Mouse (Mus musculus) embryonic facial prominence, embryonic 12.5 days (tissue): ENCODE data around the gene Habp2. TPM values are rescaled to one million over a fixed set of nuclear protein-coding genes. Genes with fewer than 3 reads are reported as not detected.

ENCODE experiments used
- ATAC-seq: fragments of 200-750 bp; cut with Nextera tagmentation; 2 replicates; pipeline ENCODE4 v1.8.0; 2017; ENCODE audit not compliant: insufficient number of reproducible peaks, insufficient read depth, low FRiP score, low TSS enrichment
- H3K27ac ChIP-seq: fragments of 300-500 bp; sonication (generic); 2 replicates; pipeline ENCODE4 v1.5.1; 2016; ENCODE audit warnings: mild to moderate bottlenecking
- H3K27me3 ChIP-seq: fragments of 300-500 bp; sonication (generic); 2 replicates; pipeline ENCODE4 v1.6.1; 2016; ENCODE audit warnings: mild to moderate bottlenecking, moderate library complexity
- H3K36me3 ChIP-seq: fragments of 300-500 bp; sonication (generic); 2 replicates; pipeline ENCODE4 v1.6.1; 2016; ENCODE audit warnings: mild to moderate bottlenecking
- H3K4me1 ChIP-seq: fragments of 300-500 bp; sonication (generic); 2 replicates; pipeline ENCODE4 v1.6.1; 2016
- H3K4me2 ChIP-seq: fragments of 300-500 bp; sonication (generic); replicated peaks from 2 replicates; pipeline ENCODE4 v1.6.1; 2016; ENCODE audit warnings: mild to moderate bottlenecking, moderate library complexity
- H3K4me3 ChIP-seq: fragments of 300-500 bp; sonication (generic); 2 replicates; pipeline ENCODE4 v1.5.1; 2016; ENCODE audit warnings: mild to moderate bottlenecking
- H3K9ac ChIP-seq: fragments of 300-500 bp; sonication (generic); 2 replicates; pipeline ENCODE4 v1.6.1; 2016; ENCODE audit warnings: mild to moderate bottlenecking, moderate library complexity
- H3K9me3 ChIP-seq: fragments of 300-500 bp; sonication (generic); 2 replicates; pipeline ENCODE4 v1.6.1; 2016; ENCODE audit warnings: mild to moderate bottlenecking, moderate library complexity
- WGBS: fragments of 180-500 bp; shearing (Covaris S2); methylation state at CpG from one replicate; pipeline ENCODE4 v1.1.7; 2016; 5-methylcytosine and 5-hydroxymethylcytosine counted together
- polyA plus RNA-seq: library from polyadenylated mRNA; unstranded; fragments of >200 nt; fragmentation: Nextera tagmentation; extraction: Ambion mirVana; gene quantifications from 2 replicates; pipeline ENCODE4 v1.2.1, GENCODE M21; 2016

The Habp2 gene
- polyA plus RNA-seq, 1 experiment from 2014 or later: not detected

DNA sequence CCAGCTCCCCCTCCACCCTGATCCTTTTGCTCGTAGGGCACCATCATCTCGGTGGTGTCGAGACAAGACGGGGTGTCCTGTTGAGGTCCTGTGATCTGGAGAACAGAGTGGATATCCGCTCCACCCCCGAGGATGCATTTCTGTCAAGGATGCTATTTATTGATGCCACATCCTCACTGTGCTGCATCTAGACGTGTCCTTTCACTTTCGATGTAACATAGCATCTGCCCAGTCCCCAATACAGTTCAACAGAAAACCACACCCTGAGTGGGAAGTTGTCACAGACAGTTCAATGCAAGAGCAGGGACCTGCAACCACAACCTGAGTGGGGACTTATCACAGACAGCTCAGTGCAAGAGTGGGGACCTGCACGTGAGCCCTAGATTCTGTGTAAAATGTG is 9.7 kb downstream of the Habp2 start:
- no peaks in the 10 kb centered on the region for H3K36me3 ChIP-seq
- WGBS: 79% methylated on average over 9 of the region's 9 CpGs
- H3K4me1 ChIP-seq: peaks cover 7% of the 10 kb centered on the region
- H3K4me3 ChIP-seq: no peak overlapping the region
- no peaks in the 10 kb centered on the region for H3K9me3 ChIP-seq
- H3K27ac ChIP-seq: no peak overlapping the region
- 0 out of 2 replicates have a peak, but pooled peaks cover 4% of the 10 kb centered on the region for H3K27me3 ChIP-seq
- ATAC-seq: no peak
- no peak overlapping the region for H3K4me2 ChIP-seq
- H3K9ac ChIP-seq: no peak overlapping the region

DNA sequence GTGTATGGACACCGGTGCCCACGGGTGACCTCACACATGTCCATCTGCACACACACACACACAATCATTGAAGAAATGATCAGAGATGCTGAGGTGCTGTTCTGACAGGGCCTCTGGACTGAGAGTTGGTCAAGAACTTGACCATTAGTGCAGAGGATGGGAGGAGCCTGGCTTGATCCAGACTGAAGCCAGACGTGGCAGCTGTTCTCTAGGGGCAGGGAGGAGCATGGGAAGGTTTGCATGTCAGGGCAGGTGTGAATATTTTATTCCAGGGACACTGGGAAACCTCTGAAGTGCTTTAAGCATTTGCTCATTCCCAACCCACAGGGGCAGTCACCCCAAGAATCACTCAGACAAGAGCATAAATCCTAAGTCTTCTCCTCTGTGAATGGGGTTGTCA is 10.3 kb downstream of the Habp2 start:
- peaks cover 4% of the 10 kb centered on the region for H3K4me1 ChIP-seq
- H3K9me3 ChIP-seq: no peaks in the 10 kb centered on the region
- WGBS: 62% methylated on average over 3 of the region's 3 CpGs
- no peaks in the 10 kb centered on the region for H3K36me3 ChIP-seq
- H3K4me3 ChIP-seq: no peak overlapping the region
- H3K27ac ChIP-seq: no peak overlapping the region
- no peak overlapping the region for H3K4me2 ChIP-seq
- ATAC-seq: no peak
- H3K9ac ChIP-seq: no peak overlapping the region
- 0 out of 2 replicates have a peak, but pooled peaks cover 4% of the 10 kb centered on the region for H3K27me3 ChIP-seq

DNA sequence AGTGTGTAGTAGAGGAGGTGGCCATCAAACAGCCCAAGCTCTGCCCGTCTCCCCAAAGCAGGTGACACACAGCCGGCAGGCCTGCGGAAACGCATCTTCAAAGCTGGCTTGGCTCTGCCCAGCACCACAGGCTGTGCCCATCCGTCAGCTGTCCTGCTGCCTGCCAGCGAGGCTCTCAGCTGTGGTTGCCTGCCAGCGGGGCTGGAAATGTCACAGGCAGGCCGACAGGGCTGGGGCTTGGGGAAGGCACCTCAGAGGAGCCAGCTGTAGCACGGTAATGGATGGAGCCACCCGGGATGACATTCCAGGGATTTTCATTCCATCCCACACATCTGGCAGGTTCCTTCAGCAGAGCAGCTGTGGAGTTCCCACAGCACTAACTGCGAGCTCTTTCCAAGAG is 13.9 kb downstream of the Habp2 start:
- ATAC-seq: no peak
- Histone ChIP-seq H3K4me2 (no peak overlapping the region), H3K27me3 (0 out of 2 replicates have a peak, but pooled peaks cover 3% of the 10 kb centered on the region), H3K9ac (no peak overlapping the region), H3K4me1 (no peaks in the 10 kb centered on the region), H3K27ac (no peak overlapping the region), H3K9me3 (no peaks in the 10 kb centered on the region), H3K4me3 (no peak overlapping the region), H3K36me3 (no peaks in the 10 kb centered on the region)
- 73% methylated on average over 11 of the region's 11 CpGs for WGBS

DNA sequence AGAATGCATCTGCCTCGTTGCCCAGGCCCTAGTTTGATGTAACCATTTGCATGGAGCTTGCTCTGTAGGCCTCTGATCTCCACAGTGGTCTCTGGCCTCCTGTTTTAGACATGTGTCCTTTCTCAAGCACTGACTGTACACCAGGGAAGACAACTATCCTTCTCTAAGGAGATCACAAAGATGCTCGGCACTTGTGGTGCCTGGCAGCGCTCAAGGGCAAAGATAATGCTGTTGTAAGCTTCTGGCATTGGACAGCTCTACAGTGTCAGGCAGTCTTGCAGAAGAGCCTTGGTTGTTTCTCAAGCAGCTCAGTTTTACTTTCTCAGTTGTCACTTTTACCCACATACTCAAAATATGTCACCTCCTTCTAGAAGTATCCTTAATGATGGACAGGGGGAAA is 29.6 kb downstream of the Habp2 start:
- 73% methylated on average over 3 of the region's 3 CpGs for WGBS
- Histone ChIP-seq H3K9ac (no peak overlapping the region), H3K27me3 (no peaks in the 10 kb centered on the region), H3K4me1 (peaks cover 14% of the 10 kb centered on the region; the same call in 1 of the 2 replicates), H3K9me3 (no peaks in the 10 kb centered on the region), H3K27ac (no peak overlapping the region), H3K36me3 (no peaks in the 10 kb centered on the region), H3K4me3 (no peak overlapping the region), H3K4me2 (no peak overlapping the region)
- ATAC-seq: no peak

- H3K27ac ChIP-seq: no peak overlapping the region
- no peaks in the 10 kb centered on the region for H3K36me3 ChIP-seq
- no peak overlapping the region for H3K4me3 ChIP-seq
- H3K4me2 ChIP-seq: no peak overlapping the region
- peaks cover 17% of the 10 kb centered on the region; the same call in 1 of the 2 replicates for H3K4me1 ChIP-seq
- no peak overlapping the region for H3K9ac ChIP-seq
- H3K9me3 ChIP-seq: no peaks in the 10 kb centered on the region
- 91% methylated on average over 7 of the region's 7 CpGs for WGBS
- no peaks in the 10 kb centered on the region for H3K27me3 ChIP-seq
- no peak for ATAC-seq
Observed at GRCm38 (mm10) chr19:56319219-56319618, 32.3 kb downstream of the Habp2 start.

GRCm38 (mm10) chr19:56319629-56320028 is 32.7 kb downstream of the Habp2 start:
- H3K36me3 ChIP-seq: no peaks in the 10 kb centered on the region
- H3K4me2 ChIP-seq: no peak overlapping the region; the same call in 1 of the 2 replicates
- WGBS: 87% methylated on average over 6 of the region's 6 CpGs
- no peak for ATAC-seq
- no peak overlapping the region for H3K27ac ChIP-seq
- H3K4me3 ChIP-seq: no peak overlapping the region
- no peaks in the 10 kb centered on the region for H3K27me3 ChIP-seq
- H3K9ac ChIP-seq: no peak overlapping the region
- peaks cover 17% of the 10 kb centered on the region; the same call in 1 of the 2 replicates for H3K4me1 ChIP-seq
- no peaks in the 10 kb centered on the region for H3K9me3 ChIP-seq

- peak overlapping the region; percentile 46; the same call in 1 of the 2 replicates for H3K27ac ChIP-seq
Observed at GRCm38 (mm10) chr19:56320186-56320860, 33.4 kb downstream of the Habp2 start.

GRCm38 (mm10) chr19:56321303-56321920 is 34.5 kb downstream of the Habp2 start:
- Histone ChIP-seq H3K27ac (no peak overlapping the region), H3K9me3 (no peaks in the 10 kb centered on the region), H3K27me3 (no peaks in the 10 kb centered on the region), H3K9ac (no peak overlapping the region), H3K4me3 (no peak overlapping the region), H3K4me1 (peaks cover 24% of the 10 kb centered on the region; the same call in 1 of the 2 replicates), H3K36me3 (no peaks in the 10 kb centered on the region), H3K4me2 (no peak overlapping the region)
- WGBS: 61% methylated on average over 12 of the region's 12 CpGs
- no peak for ATAC-seq

More at GRCm38 (mm10) chr19:56320186-56320860, 33.4 kb downstream of the Habp2 start:
- H3K36me3 ChIP-seq: no peaks in the 10 kb centered on the region
- H3K4me2 ChIP-seq: peak overlapping the region; percentile 37
- H3K9me3 ChIP-seq: no peaks in the 10 kb centered on the region
- WGBS: 13% methylated on average over 26 of the region's 26 CpGs
- no peaks in the 10 kb centered on the region for H3K27me3 ChIP-seq
- H3K4me3 ChIP-seq: no peak overlapping the region
- ATAC-seq: no peak; the same call in 1 of the 2 replicates
- peaks cover 19% of the 10 kb centered on the region; the same call in 1 of the 2 replicates for H3K4me1 ChIP-seq
- 0 out of 2 replicates have a peak overlapping the region, but pooled peaks have one; percentile 36 for H3K9ac ChIP-seq

DNA sequence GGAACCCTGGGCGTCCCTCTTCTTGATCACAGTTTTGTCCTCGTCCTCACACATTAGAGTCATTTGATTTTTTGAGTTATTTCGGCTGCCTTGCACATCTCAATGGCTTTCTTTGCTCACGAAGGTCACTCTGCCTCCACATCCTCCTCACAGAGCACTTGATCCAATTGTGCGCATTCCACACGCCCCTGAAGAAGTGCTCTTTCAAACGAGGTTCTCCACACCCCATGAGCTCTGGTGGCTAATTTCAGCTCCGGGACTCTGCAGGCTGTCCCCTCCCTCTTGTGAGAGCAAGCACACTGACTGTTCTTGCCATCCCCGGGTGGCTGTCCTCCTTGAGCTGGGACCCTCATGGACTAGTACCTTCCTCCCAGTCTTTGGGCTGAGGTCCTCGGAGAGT is 38.7 kb downstream of the Habp2 start:
- H3K27me3 ChIP-seq: no peaks in the 10 kb centered on the region
- H3K9ac ChIP-seq: no peak overlapping the region
- 0 out of 2 replicates have a peak, but pooled peaks cover 20% of the 10 kb centered on the region for H3K4me1 ChIP-seq
- no peaks in the 10 kb centered on the region for H3K36me3 ChIP-seq
- no peaks in the 10 kb centered on the region for H3K9me3 ChIP-seq
- 66% methylated on average over 10 of the region's 10 CpGs for WGBS
- no peak overlapping the region for H3K4me3 ChIP-seq
- no peak overlapping the region for H3K4me2 ChIP-seq
- H3K27ac ChIP-seq: no peak overlapping the region
- ATAC-seq: no peak

DNA sequence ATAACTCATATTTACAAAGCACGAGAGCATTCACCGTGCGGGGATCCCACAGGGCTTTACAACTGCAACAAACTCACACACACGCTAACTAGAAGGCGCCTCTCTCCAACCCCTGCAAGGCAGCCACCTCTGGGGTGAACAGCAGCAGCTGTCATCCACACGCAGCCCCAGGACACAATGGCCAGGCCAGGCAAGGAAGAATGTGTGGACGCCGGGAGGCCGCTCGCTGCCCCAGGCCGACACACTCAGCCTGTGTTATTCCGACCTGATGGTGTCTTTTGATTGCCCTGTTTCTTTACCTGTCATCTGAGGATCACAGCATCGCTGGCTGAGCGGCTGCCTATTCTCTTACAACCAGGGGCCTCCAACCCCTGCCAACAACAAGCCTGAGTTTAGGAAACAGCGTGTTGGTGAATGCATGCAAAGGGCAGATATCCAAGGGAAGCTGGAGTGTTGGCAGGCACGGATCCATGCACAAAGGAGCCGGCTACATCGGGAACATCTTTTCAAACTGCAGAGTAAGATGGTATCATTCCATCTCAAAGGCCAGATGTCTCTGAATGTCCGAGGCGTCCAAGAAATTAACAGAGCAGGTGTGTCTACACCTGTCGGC is 39.4 kb downstream of the Habp2 start:
- no peaks in the 10 kb centered on the region for H3K9me3 ChIP-seq
- H3K4me2 ChIP-seq: no peak overlapping the region
- 60% methylated on average over 21 of the region's 21 CpGs for WGBS
- no peak for ATAC-seq
- H3K4me1 ChIP-seq: 0 out of 2 replicates have a peak, but pooled peaks cover 18% of the 10 kb centered on the region
- no peak overlapping the region for H3K4me3 ChIP-seq
- H3K9ac ChIP-seq: no peak overlapping the region
- H3K36me3 ChIP-seq: no peaks in the 10 kb centered on the region
- no peaks in the 10 kb centered on the region for H3K27me3 ChIP-seq
- H3K27ac ChIP-seq: no peak overlapping the region

GRCm38 (mm10) chr19:56336321-56336720 is 49.4 kb downstream of the Habp2 start:
- Histone ChIP-seq H3K4me2 (no peak overlapping the region), H3K27ac (no peak overlapping the region), H3K4me3 (no peak overlapping the region), H3K9ac (no peak overlapping the region), H3K4me1 (no peaks in the 10 kb centered on the region), H3K36me3 (no peaks in the 10 kb centered on the region), H3K9me3 (no peaks in the 10 kb centered on the region), H3K27me3 (peaks cover 5% of the 10 kb centered on the region; the same call in 1 of the 2 replicates)
- 91% methylated on average over 17 of the region's 17 CpGs for WGBS
- ATAC-seq: no peak
